Mouse (Mus musculus): ENCODE measurements around the gene Egfl6. TPM values are rescaled to one million over a fixed set of nuclear protein-coding genes. Genes with fewer than 3 reads are reported as not detected.

Egfl6 gene
- polyA plus RNA-seq, 1 experiment from 2014 or later, result 14.1 TPM

GRCm38 (mm10) chrX:166619084-166619483 is 33.6 kb upstream of the Egfl6 start:
- H3K9ac ChIP-seq (ENCODE audit: low read depth, low read length), result no peak overlapping the region
- H3K4me3 ChIP-seq (replicated peaks; ENCODE audit: low read depth, low read length), result no peak overlapping the region
- no peaks in the 10 kb centered on the region for H3K36me3 ChIP-seq (ENCODE audit: insufficient read depth, low read length)
- WGBS, result 81% methylated on average over 4 of the region's 4 CpGs
- ATAC-seq (replicated peaks; ENCODE audit: low FRiP score, low read depth) (no peak), DNase-seq (ENCODE audit: low spot score) (no peak)
- no peak overlapping the region for H3K27ac ChIP-seq
- H3K27me3 ChIP-seq (ENCODE audit: insufficient read depth, low read length), result no peaks in the 10 kb centered on the region; the same call in 1 of the 2 replicates
- H3K4me2 ChIP-seq (ENCODE audit: low read length), result no peak overlapping the region
- H3K4me1 ChIP-seq (replicated peaks; ENCODE audit: insufficient read depth, low read length), result no peaks in the 10 kb centered on the region
- TF ChIP-seq CTCF (IDR thresholded peaks at IDR 0.05; ENCODE audit: low read depth), result no peak
- H3K9me3 ChIP-seq (replicated peaks; ENCODE audit: low read length), result no peaks in the 10 kb centered on the region

- Histone ChIP-seq H3K4me2 (ENCODE audit: low read length) (no peak overlapping the region), H3K27me3 (ENCODE audit: insufficient read depth, low read length) (no peaks in the 10 kb centered on the region; the same call in 1 of the 2 replicates), H3K4me1 (replicated peaks; ENCODE audit: insufficient read depth, low read length) (no peaks in the 10 kb centered on the region), H3K9me3 (replicated peaks; ENCODE audit: low read length) (no peaks in the 10 kb centered on the region), H3K36me3 (ENCODE audit: insufficient read depth, low read length) (no peaks in the 10 kb centered on the region), H3K9ac (ENCODE audit: low read depth, low read length) (no peak overlapping the region), H3K4me3 (replicated peaks; ENCODE audit: low read depth, low read length) (no peak overlapping the region), H3K27ac (no peak overlapping the region)
- TF ChIP-seq CTCF (IDR thresholded peaks at IDR 0.05; ENCODE audit: low read depth), result no peak
- 71% methylated on average over 7 of the region's 7 CpGs for WGBS
- ATAC-seq (replicated peaks; ENCODE audit: low FRiP score, low read depth) (no peak), DNase-seq (ENCODE audit: low spot score) (no peak)
Measured at GRCm38 (mm10) chrX:166615191-166615590, 29.7 kb upstream of the Egfl6 start.

GRCm38 (mm10) chrX:166576111-166576510 is 9.4 kb downstream of the Egfl6 start:
- no peaks in the 10 kb centered on the region for H3K36me3 ChIP-seq (ENCODE audit: insufficient read depth, low read length)
- WGBS, result 64% methylated on average over 1 of the region's 1 CpGs
- no peak overlapping the region for H3K4me2 ChIP-seq (ENCODE audit: low read length)
- no peak for TF ChIP-seq CTCF (IDR thresholded peaks at IDR 0.05; ENCODE audit: low read depth)
- ATAC-seq (replicated peaks; ENCODE audit: low FRiP score, low read depth) (no peak), DNase-seq (ENCODE audit: low spot score) (no peak)
- H3K9me3 ChIP-seq (replicated peaks; ENCODE audit: low read length), result no peaks in the 10 kb centered on the region
- H3K9ac ChIP-seq (ENCODE audit: low read depth, low read length), result no peak overlapping the region
- H3K27me3 ChIP-seq (ENCODE audit: insufficient read depth, low read length), result no peaks in the 10 kb centered on the region
- no peaks in the 10 kb centered on the region for H3K4me1 ChIP-seq (replicated peaks; ENCODE audit: insufficient read depth, low read length)
- no peak overlapping the region for H3K27ac ChIP-seq
- H3K4me3 ChIP-seq (replicated peaks; ENCODE audit: low read depth, low read length), result no peak overlapping the region

- ATAC-seq (replicated peaks; ENCODE audit: low FRiP score, low read depth) (no peak), DNase-seq (ENCODE audit: low spot score) (no peak)
- Histone ChIP-seq H3K9ac (ENCODE audit: low read depth, low read length) (no peak overlapping the region), H3K36me3 (ENCODE audit: insufficient read depth, low read length) (no peaks in the 10 kb centered on the region), H3K27me3 (ENCODE audit: insufficient read depth, low read length) (no peaks in the 10 kb centered on the region), H3K9me3 (replicated peaks; ENCODE audit: low read length) (no peaks in the 10 kb centered on the region), H3K27ac (no peak overlapping the region), H3K4me1 (replicated peaks; ENCODE audit: insufficient read depth, low read length) (no peaks in the 10 kb centered on the region), H3K4me3 (replicated peaks; ENCODE audit: low read depth, low read length) (no peak overlapping the region), H3K4me2 (ENCODE audit: low read length) (no peak overlapping the region)
- no peak for TF ChIP-seq CTCF (IDR thresholded peaks at IDR 0.05; ENCODE audit: low read depth)
- WGBS, result 72% methylated on average over 6 of the region's 6 CpGs
Measured at GRCm38 (mm10) chrX:166565983-166566382, 19.5 kb downstream of the Egfl6 start.

- ATAC-seq (replicated peaks; ENCODE audit: low FRiP score, low read depth) (no peak), DNase-seq (ENCODE audit: low spot score) (no peak)
- no peaks in the 10 kb centered on the region for H3K36me3 ChIP-seq (ENCODE audit: insufficient read depth, low read length)
- H3K4me3 ChIP-seq (replicated peaks; ENCODE audit: low read depth, low read length), result no peak overlapping the region
- H3K9ac ChIP-seq (ENCODE audit: low read depth, low read length), result no peak overlapping the region
- H3K9me3 ChIP-seq (replicated peaks; ENCODE audit: low read length), result no peaks in the 10 kb centered on the region
- no peaks in the 10 kb centered on the region for H3K27me3 ChIP-seq (ENCODE audit: insufficient read depth, low read length)
- no peak for TF ChIP-seq CTCF (IDR thresholded peaks at IDR 0.05; ENCODE audit: low read depth)
- no peak overlapping the region for H3K4me2 ChIP-seq (ENCODE audit: low read length)
- WGBS, result 49% methylated on average over 5 of the region's 5 CpGs
- H3K4me1 ChIP-seq (replicated peaks; ENCODE audit: insufficient read depth, low read length), result no peaks in the 10 kb centered on the region
- H3K27ac ChIP-seq, result no peak overlapping the region
Measured at GRCm38 (mm10) chrX:166565401-166565800, 20.1 kb downstream of the Egfl6 start.

- no peak for ATAC-seq (replicated peaks; ENCODE audit: low FRiP score, low read depth)
- no peak overlapping the region for H3K4me3 ChIP-seq (replicated peaks; ENCODE audit: low read depth, low read length)
- H3K4me1 ChIP-seq (replicated peaks; ENCODE audit: insufficient read depth, low read length), result no peaks in the 10 kb centered on the region
- no peaks in the 10 kb centered on the region for H3K36me3 ChIP-seq (ENCODE audit: insufficient read depth, low read length)
- TF ChIP-seq CTCF (IDR thresholded peaks at IDR 0.05; ENCODE audit: low read depth), result no peak
- 63% methylated on average over 5 of the region's 5 CpGs for WGBS
- H3K4me2 ChIP-seq (ENCODE audit: low read length), result no peak overlapping the region
- H3K27me3 ChIP-seq (ENCODE audit: insufficient read depth, low read length), result no peaks in the 10 kb centered on the region
- H3K27ac ChIP-seq, result no peak overlapping the region
- DNase-seq (ENCODE audit: low spot score), result no peak
- no peaks in the 10 kb centered on the region for H3K9me3 ChIP-seq (replicated peaks; ENCODE audit: low read length)
- no peak overlapping the region for H3K9ac ChIP-seq (ENCODE audit: low read depth, low read length)
Measured at GRCm38 (mm10) chrX:166564900-166565299, 20.6 kb downstream of the Egfl6 start.

GRCm38 (mm10) chrX:166559333-166559732 is 26.2 kb downstream of the Egfl6 start:
- Histone ChIP-seq H3K27ac (no peak overlapping the region), H3K9me3 (replicated peaks; ENCODE audit: low read length) (no peaks in the 10 kb centered on the region), H3K4me3 (replicated peaks; ENCODE audit: low read depth, low read length) (no peak overlapping the region), H3K27me3 (ENCODE audit: insufficient read depth, low read length) (no peaks in the 10 kb centered on the region), H3K9ac (ENCODE audit: low read depth, low read length) (no peak overlapping the region), H3K4me1 (replicated peaks; ENCODE audit: insufficient read depth, low read length) (no peaks in the 10 kb centered on the region), H3K36me3 (ENCODE audit: insufficient read depth, low read length) (no peaks in the 10 kb centered on the region), H3K4me2 (ENCODE audit: low read length) (no peak overlapping the region)
- TF ChIP-seq CTCF (IDR thresholded peaks at IDR 0.05; ENCODE audit: low read depth), result no peak
- DNase-seq (ENCODE audit: low spot score) (no peak), ATAC-seq (replicated peaks; ENCODE audit: low FRiP score, low read depth) (no peak)
- 56% methylated on average over 3 of the region's 3 CpGs for WGBS

Measured in kidney, postnatal 0 days (tissue).